Mouse (Mus musculus) neutrophil, adult 5-6 weeks (primary cell): Measurements from ENCODE around the gene Tgm2. TPM values are rescaled to one million over a fixed set of nuclear protein-coding genes. Genes with fewer than 3 reads are reported as not detected.

ENCODE experiments used
- ATAC-seq: fragments of 151-379, 151-347 bp; 2 replicates; pipeline ENCODE4 v1.8.0; 2017; ENCODE audit warnings: mild to moderate bottlenecking, moderate TSS enrichment; ENCODE audit not compliant: insufficient number of reproducible peaks, poor library complexity, low FRiP score, severe bottlenecking; ENCODE audit errors: extremely low read depth
- total RNA-seq: library from RNA; stranded (forward); fragments of 200-1000 nt; gene quantifications from 2 replicates; pipeline ENCODE4 v1.2.3, GENCODE M21; 2017

The Tgm2 gene
- total RNA-seq: 16.6 and 20.3 TPM in 2 replicates

GRCm38 (mm10) chr2:158146223-158146622 is at the start of gene Tgm2:
Tgm2 (minus strand) TSS chr2:158146436.
- peak; percentile 79 for ATAC-seq

GRCm38 (mm10) chr2:158194945-158195640 is 48.9 kb upstream of the Tgm2 start:
- peak; percentile 53; the same call in 1 of the 2 replicates for ATAC-seq

- ATAC-seq: no peak
These were observed 47.5 kb upstream of the Tgm2 start for GRCm38 (mm10) chr2:158193611-158194336.

- no peak for ATAC-seq
These were observed 44.9 kb upstream of the Tgm2 start for GRCm38 (mm10) chr2:158191098-158191497.

- ATAC-seq: peak; percentile 82
These were observed 43.2 kb upstream of the Tgm2 start for GRCm38 (mm10) chr2:158189451-158189850.

- ATAC-seq: no peak
These were observed 40.1 kb upstream of the Tgm2 start for GRCm38 (mm10) chr2:158186206-158186871.

- no peak for ATAC-seq
These were observed 37.0 kb upstream of the Tgm2 start for GRCm38 (mm10) chr2:158183266-158183665.

GRCm38 (mm10) chr2:158181932-158182331 is 35.7 kb upstream of the Tgm2 start:
- no peak for ATAC-seq

GRCm38 (mm10) chr2:158180797-158181196 is 34.6 kb upstream of the Tgm2 start:
- no peak for ATAC-seq

- no peak for ATAC-seq
These were observed 33.3 kb upstream of the Tgm2 start for GRCm38 (mm10) chr2:158179370-158180111.

- ATAC-seq: peak; percentile 30
These were observed 32.6 kb upstream of the Tgm2 start for GRCm38 (mm10) chr2:158178696-158179369.

GRCm38 (mm10) chr2:158178139-158178538 is 31.9 kb upstream of the Tgm2 start:
- ATAC-seq: no peak

GRCm38 (mm10) chr2:158177574-158177973 is 31.3 kb upstream of the Tgm2 start:
- no peak for ATAC-seq

- no peak for ATAC-seq
These were observed 30.5 kb upstream of the Tgm2 start for GRCm38 (mm10) chr2:158176763-158177162.

- peak; percentile 81 for ATAC-seq
These were observed 29.2 kb upstream of the Tgm2 start for GRCm38 (mm10) chr2:158175433-158175832.

GRCm38 (mm10) chr2:158174958-158175357 is 28.7 kb upstream of the Tgm2 start:
- ATAC-seq: peak; percentile 34

GRCm38 (mm10) chr2:158174438-158174837 is 28.2 kb upstream of the Tgm2 start:
- peak; percentile 37 for ATAC-seq

- ATAC-seq: no peak
These were observed 24.2 kb upstream of the Tgm2 start for GRCm38 (mm10) chr2:158170394-158170793.

- ATAC-seq: no peak
These were observed 23.5 kb upstream of the Tgm2 start for GRCm38 (mm10) chr2:158169771-158170170.
